Mouse (Mus musculus) naive thymus-derived CD4-positive, alpha-beta T cell, adult 2 months (primary cell): ENCODE results near the gene Il10.
A peak's percentile ranks its signal among the peaks of the same experiment; 100 is the strongest.

ENCODE experiments used
- DNase-seq: peaks from one replicate; pipeline ENCODE4 v3.0.0-alpha.2; 2011; ENCODE audit warnings: low read depth

The Il10 gene

GRCm38 (mm10) chr1:131049361-131049806, 29.7 kb downstream of the Il10 start:
- DNase-seq = no peak

GRCm38 (mm10) chr1:131050011-131050410, 30.4 kb downstream of the Il10 start:
- no peak for DNase-seq

GRCm38 (mm10) chr1:131050617-131051016, 31.0 kb downstream of the Il10 start:
- no peak for DNase-seq

- no peak for DNase-seq
Measured at GRCm38 (mm10) chr1:131051073-131051472, 31.4 kb downstream of the Il10 start.

- DNase-seq = peak; percentile 70
Measured at GRCm38 (mm10) chr1:131053239-131053638, 33.6 kb downstream of the Il10 start.

- DNase-seq = no peak
Measured at GRCm38 (mm10) chr1:131053656-131054055, 34.0 kb downstream of the Il10 start.

- DNase-seq = no peak
Measured at GRCm38 (mm10) chr1:131054251-131054650, 34.6 kb downstream of the Il10 start.

GRCm38 (mm10) chr1:131058431-131058830, 38.8 kb downstream of the Il10 start:
- DNase-seq = no peak

GRCm38 (mm10) chr1:131059411-131059810, 39.8 kb downstream of the Il10 start:
- no peak for DNase-seq

- DNase-seq = no peak
Measured at GRCm38 (mm10) chr1:131059841-131060240, 40.2 kb downstream of the Il10 start.

GRCm38 (mm10) chr1:131060290-131061253, 40.9 kb downstream of the Il10 start:
- peak; percentile 84 for DNase-seq

GRCm38 (mm10) chr1:131061740-131062254, 42.2 kb downstream of the Il10 start:
- no peak for DNase-seq

- DNase-seq = no peak
Measured at GRCm38 (mm10) chr1:131062821-131063220, 43.2 kb downstream of the Il10 start.

- DNase-seq = no peak
Measured at GRCm38 (mm10) chr1:131064202-131064601, 44.6 kb downstream of the Il10 start.

GRCm38 (mm10) chr1:131068011-131068727, 48.5 kb downstream of the Il10 start:
- no peak for DNase-seq

- no peak for DNase-seq
Measured at GRCm38 (mm10) chr1:131069010-131069409, 49.4 kb downstream of the Il10 start.

- no peak for DNase-seq
Measured at GRCm38 (mm10) chr1:131072376-131072990, 52.8 kb downstream of the Il10 start.

GRCm38 (mm10) chr1:131074524-131074938, 54.9 kb downstream of the Il10 start:
- no peak for DNase-seq
